Mouse (Mus musculus) ovary, postnatal 10 days (tissue): ENCODE measurements around the gene Zfp57.
"Not testable (repeated sequence)": the region's sequence is repeated elsewhere in the genome, so short reads cannot be mapped to it uniquely, and the experiment has no call there.

ENCODE experiments used
- DNase-seq: peaks from one replicate; pipeline ENCODE4 v3.0.0; 2022; ENCODE audit warnings: low spot score

Zfp57 gene

DNA sequence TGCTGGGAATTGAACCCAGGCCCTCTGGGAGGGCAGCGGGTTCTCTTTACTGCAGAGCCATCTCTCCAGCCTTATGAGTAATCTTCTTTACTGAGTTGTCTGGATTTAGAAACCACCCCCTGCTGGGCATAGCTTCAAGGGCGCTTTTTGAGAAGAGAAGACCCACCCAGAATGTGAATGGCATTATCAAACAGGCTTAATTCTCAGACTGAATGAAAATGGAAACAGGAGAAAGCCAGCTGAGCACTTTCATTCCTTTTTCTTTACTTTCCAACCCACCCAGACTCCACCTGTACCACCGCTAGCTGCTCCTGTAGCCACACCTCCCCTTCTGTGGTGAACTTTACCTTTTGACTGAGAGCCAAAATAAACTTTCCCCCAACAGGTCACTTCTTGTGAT is 5.5 kb upstream of the Zfp57 start:
- DNase-seq = no peak

GRCm38 (mm10) chr17:36997033-36997735 is 3.8 kb upstream of the Zfp57 start:
- DNase-seq = peak; percentile 50

DNA sequence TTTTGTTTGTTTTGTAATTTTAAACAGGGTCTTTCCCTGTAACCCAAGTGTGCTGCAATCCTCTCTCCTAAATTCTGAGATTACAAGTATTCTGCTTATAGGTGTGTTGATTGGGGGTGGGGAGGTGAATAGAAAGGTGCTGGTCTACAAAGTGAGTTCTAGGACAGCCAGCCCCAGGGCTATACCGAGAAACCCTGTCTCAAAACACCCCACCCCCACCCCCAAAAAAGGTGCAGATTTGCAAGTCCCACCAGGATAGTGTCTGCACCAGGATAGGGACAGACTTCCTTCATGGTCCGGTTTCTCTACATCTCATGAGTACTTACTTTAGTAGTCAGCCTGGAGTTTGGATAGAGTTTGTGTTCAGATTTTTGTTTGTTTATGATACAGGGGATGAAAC is 2.5 kb upstream of the Zfp57 start:
- no peak for DNase-seq

- peak; percentile 21 for DNase-seq
Observed at GRCm38 (mm10) chr17:37002364-37003330, 1.7 kb downstream of the Zfp57 start.

DNA sequence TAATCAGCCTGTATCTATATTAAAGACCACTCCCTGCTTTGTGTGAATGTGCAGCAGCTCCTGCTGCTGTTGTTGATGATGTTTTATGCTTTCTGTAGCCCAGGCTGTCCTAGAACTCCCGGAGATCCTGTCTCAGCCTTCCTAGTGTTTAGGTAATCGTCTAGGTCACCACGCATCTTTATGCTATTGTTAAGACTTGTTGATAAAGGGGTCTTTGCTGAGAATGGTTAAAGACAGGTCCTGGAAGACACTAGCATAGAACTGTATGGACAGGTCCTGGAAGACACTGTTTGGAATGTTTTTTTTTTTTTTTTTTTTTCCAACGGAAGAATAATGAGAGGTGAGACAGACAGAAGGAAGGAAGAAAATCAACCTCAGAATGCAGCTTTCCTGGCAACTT is 2.4 kb downstream of the Zfp57 start:
- DNase-seq = no peak

DNA sequence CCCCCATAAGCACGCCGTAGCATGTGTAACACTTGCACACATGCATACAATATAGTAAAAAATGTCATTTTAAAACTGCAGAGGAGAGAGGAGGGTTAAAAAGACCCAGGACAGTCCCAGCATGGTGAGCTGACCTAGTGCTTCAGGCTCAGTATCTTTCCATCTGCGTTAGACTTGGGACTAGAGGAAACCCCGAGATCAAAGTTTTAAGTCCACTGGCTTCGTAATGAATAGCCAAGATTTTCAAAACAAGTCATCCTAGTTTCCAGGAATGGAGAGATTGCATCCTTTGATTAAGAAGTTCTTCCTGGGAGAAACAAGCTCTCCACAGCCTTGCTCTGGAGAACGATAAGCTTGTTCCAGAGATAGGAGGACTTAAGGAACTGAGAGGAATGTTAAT is 7.2 kb downstream of the Zfp57 start:
- no peak for DNase-seq

DNA sequence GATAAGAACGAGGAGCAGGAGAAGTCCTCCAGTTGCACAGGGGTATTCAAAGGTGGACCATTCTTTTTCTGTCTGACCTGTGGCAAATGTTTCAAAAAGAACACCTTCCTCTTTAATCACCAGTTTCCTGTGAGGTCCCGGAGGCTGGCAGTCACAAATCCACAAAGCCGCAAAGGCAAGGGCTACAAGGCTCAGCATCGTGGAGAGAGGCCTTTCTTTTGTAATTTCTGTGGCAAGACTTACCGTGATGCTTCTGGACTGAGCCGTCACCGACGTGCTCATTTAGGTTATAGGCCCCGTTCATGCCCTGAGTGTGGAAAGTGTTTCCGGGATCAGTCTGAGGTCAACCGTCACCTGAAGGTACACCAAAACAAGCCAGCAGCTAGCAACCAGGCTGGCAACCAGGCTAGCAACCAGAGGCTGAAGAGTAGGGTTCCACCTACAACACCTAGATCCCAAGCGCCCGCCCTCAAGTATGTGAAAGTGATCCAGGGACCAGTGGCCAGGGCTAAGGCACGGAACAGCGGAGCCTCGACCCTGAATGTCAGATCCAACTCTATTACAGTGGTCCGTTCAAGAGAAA is 8.6 kb downstream of the Zfp57 start:
- DNase-seq = no peak

- no peak for DNase-seq
Observed at GRCm38 (mm10) chr17:37011719-37012118, 10.8 kb downstream of the Zfp57 start.

- no peak for DNase-seq
Observed at GRCm38 (mm10) chr17:37012141-37012540, 11.2 kb downstream of the Zfp57 start.

DNA sequence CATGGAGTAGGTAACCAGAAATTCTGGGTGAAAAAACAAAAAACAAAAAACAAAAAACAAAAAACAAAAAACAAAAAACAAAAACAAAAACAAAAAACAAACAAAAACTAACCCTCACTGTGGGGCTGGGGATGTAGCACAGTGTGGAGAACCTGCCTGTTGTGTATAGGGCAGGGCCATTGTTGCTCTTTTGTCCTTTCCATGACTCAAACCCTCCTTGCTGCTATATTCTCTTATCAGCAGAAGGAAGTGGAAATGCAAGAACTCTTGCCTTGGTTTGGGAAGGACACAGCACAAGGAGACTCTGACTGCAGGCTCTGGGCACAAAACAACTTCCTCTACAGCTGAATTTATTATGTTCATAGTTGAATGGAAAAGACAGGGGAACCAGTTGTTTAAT is 15.4 kb downstream of the Zfp57 start:
- DNase-seq = no peak

GRCm38 (mm10) chr17:37018328-37018727 is 17.4 kb downstream of the Zfp57 start:
- DNase-seq = no peak

- not testable (repeated sequence) for DNase-seq
Observed at GRCm38 (mm10) chr17:37019242-37019641, 18.3 kb downstream of the Zfp57 start.

- no peak for DNase-seq
Observed at GRCm38 (mm10) chr17:37022628-37023576, 21.9 kb downstream of the Zfp57 start, which contains the start of gene Mog. Gene Mog, minus strand, starts transcription at chr17:37023398.

GRCm38 (mm10) chr17:37026425-37026824 is 25.5 kb downstream of the Zfp57 start:
- no peak for DNase-seq

- DNase-seq = no peak
Observed at GRCm38 (mm10) chr17:37027486-37027885, 26.5 kb downstream of the Zfp57 start.

DNA sequence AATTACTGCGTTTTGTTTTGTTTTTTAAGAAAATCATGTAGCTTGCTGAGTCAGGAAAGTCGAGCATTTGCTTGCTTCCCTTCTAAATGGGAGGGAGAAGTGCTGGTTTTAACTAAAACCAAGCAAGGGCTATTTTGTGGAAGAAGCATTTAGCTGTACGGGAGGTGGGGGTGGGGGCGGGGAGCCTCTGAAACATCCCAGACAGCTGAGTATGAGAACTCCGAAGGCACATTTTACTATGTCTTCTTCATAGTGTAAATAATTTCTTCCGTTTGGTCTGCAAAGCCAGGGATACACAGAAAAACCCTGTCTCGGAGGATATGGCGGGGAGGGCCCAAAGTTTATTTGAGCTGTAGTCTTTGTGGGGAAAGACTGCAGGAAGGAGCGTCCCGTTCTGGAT is 27.2 kb downstream of the Zfp57 start:
- no peak for DNase-seq

- DNase-seq = peak; percentile 77
Observed at GRCm38 (mm10) chr17:37028683-37029120, 27.7 kb downstream of the Zfp57 start.

- DNase-seq = no peak
Observed at GRCm38 (mm10) chr17:37029162-37029561, 28.2 kb downstream of the Zfp57 start.

GRCm38 (mm10) chr17:37039127-37039894 is 38.3 kb downstream of the Zfp57 start:
- no peak for DNase-seq

- no peak for DNase-seq
Observed at GRCm38 (mm10) chr17:37044651-37045244, 43.8 kb downstream of the Zfp57 start.
